Mouse (Mus musculus): ENCODE results near the gene Psmb7.

DNA sequence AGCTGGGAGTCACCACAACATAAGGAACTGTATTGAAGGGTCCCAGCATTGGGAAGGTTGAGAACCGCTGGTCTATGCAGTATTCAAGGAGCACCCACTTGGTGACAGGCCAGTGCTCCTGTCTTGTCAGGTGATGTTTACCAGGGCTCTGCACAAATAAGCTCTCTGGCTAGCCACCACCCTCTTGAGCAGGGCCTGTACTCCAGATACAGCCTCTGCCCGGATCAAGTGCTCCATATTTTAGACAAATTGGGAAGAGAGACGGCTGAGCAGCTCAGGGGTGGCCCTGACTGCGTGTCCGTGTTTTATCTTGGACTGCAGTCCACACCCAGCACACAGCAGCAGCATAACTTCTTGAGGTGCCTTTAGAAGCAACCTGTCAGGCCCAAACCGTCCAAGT, 57.2 kb downstream of the Psmb7 start:
- no peak for TF ChIP-seq CTCF (IDR thresholded peaks at IDR 0.05; ENCODE audit: control insufficient read depth, insufficient read depth, low read length)
- no peak for TF ChIP-seq POLR2A (IDR thresholded peaks at IDR 0.05; ENCODE audit: borderline replicate concordance, control insufficient read depth, low read depth, low read length)
